Mouse (Mus musculus): ENCODE data around the gene Dpm3. TPM values are rescaled to one million over a fixed set of nuclear protein-coding genes. Genes with fewer than 3 reads are reported as not detected.

Dpm3 gene
- polyA plus RNA-seq, 1 experiment: 222 TPM

GRCm38 (mm10) chr3:89304440-89304839, 45.3 kb downstream of the Dpm3 start:
- Histone ChIP-seq H3K36me3 (ENCODE audit: control insufficient read depth, insufficient read depth) (no peaks in the 10 kb centered on the region), H3K79me2 (ENCODE audit: control insufficient read depth, insufficient read depth) (no peaks in the 10 kb centered on the region), H3ac (ENCODE audit: control insufficient read depth, insufficient read length) (no peak overlapping the region), H3K4me3 (no peak overlapping the region), H3K27me3 (ENCODE audit: control insufficient read depth, insufficient read depth, insufficient read length) (peaks cover 3% of the 10 kb centered on the region), H3K4me2 (ENCODE audit: low read depth) (no peak overlapping the region)
- no peak for TF ChIP-seq TCF12 (IDR thresholded peaks at IDR 0.05; ENCODE audit: insufficient read depth, poor library complexity, severe bottlenecking)
- no peak for TF ChIP-seq TCF3 (IDR thresholded peaks at IDR 0.05; ENCODE audit: insufficient read length, low read depth)
- no peak for TF ChIP-seq MYOD1 (IDR thresholded peaks at IDR 0.05; ENCODE audit: control insufficient read depth in 1 of 3, insufficient read length in 2 of 3, low read depth in 2 of 3)
- no peak for TF ChIP-seq SRF (IDR thresholded peaks at IDR 0.05; ENCODE audit: control insufficient read depth, insufficient read length, low read depth)
- TF ChIP-seq CEBPB (IDR thresholded peaks at IDR 0.05; ENCODE audit: insufficient read depth, poor library complexity, severe bottlenecking): no peak
- no peak for TF ChIP-seq POLR2AphosphoS2 (IDR thresholded peaks at IDR 0.05; ENCODE audit: insufficient read length, low read depth)
- no peak for TF ChIP-seq POLR2A (IDR thresholded peaks at IDR 0.05; ENCODE audit: insufficient read length, low read depth)
- no peak for TF ChIP-seq REST (IDR thresholded peaks at IDR 0.05; ENCODE audit: insufficient read depth, insufficient read length)
- no peak for TF ChIP-seq MAX (IDR thresholded peaks at IDR 0.05; ENCODE audit: low read depth)
- no peak for TF ChIP-seq E2F4 (IDR thresholded peaks at IDR 0.05; ENCODE audit: insufficient read depth)
- no peak for TF ChIP-seq USF1 (IDR thresholded peaks at IDR 0.05; ENCODE audit: low read depth)
- TF ChIP-seq MYOG (IDR thresholded peaks at IDR 0.05; ENCODE audit: control insufficient read depth in 1 of 3, insufficient read depth in 1 of 3, insufficient read length in 2 of 3, low read depth in 2 of 3): no peak

- TF ChIP-seq SRF (IDR thresholded peaks at IDR 0.05; ENCODE audit: control insufficient read depth, insufficient read length, low read depth) (no peak), TCF3 (IDR thresholded peaks at IDR 0.05; ENCODE audit: insufficient read length, low read depth) (no peak), POLR2AphosphoS2 (IDR thresholded peaks at IDR 0.05; ENCODE audit: insufficient read length, low read depth) (no peak)
- H3K4me3 ChIP-seq: no peak overlapping the region
- H3K79me2 ChIP-seq (ENCODE audit: control insufficient read depth, insufficient read depth): no peaks in the 10 kb centered on the region
- H3K4me2 ChIP-seq (ENCODE audit: low read depth): no peak overlapping the region
- no peaks in the 10 kb centered on the region for H3K36me3 ChIP-seq (ENCODE audit: control insufficient read depth, insufficient read depth)
- H3ac ChIP-seq (ENCODE audit: control insufficient read depth, insufficient read length): no peak overlapping the region
- peaks cover 3% of the 10 kb centered on the region for H3K27me3 ChIP-seq (ENCODE audit: control insufficient read depth, insufficient read depth, insufficient read length)
These were observed 45.9 kb downstream of the Dpm3 start for GRCm38 (mm10) chr3:89305105-89305504.

GRCm38 (mm10) chr3:89305551-89306325, 46.6 kb downstream of the Dpm3 start:
- TF ChIP-seq E2F4 (IDR thresholded peaks at IDR 0.05; ENCODE audit: insufficient read depth) (no peak), POLR2AphosphoS2 (IDR thresholded peaks at IDR 0.05; ENCODE audit: insufficient read length, low read depth) (no peak)

DNA sequence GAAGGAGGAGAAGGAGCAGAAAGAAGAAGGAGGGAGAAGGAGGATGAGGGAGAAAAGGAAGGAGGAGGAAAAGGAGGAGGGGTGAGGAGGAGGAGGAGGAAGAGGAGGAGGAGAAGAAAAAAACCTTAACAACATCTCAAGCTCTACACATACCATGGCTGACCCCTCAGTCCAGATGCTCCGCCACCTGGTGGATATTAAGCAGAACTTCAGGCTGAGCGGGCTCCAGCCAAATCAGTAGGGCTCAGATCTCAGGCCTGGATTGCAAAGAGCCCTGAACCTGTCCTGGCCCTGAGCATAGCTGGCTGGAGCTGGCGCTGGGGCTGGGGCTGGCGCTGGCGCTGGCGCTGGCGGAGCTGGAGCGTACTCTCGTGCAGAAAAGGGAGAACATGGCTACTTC, 48.9 kb downstream of the Dpm3 start:
- Histone ChIP-seq H3K4me2 (ENCODE audit: low read depth) (no peak overlapping the region), H3K79me2 (ENCODE audit: control insufficient read depth, insufficient read depth) (no peaks in the 10 kb centered on the region), H3K27me3 (ENCODE audit: control insufficient read depth, insufficient read depth, insufficient read length) (peaks cover 3% of the 10 kb centered on the region), H3K4me3 (no peak overlapping the region), H3K36me3 (ENCODE audit: control insufficient read depth, insufficient read depth) (no peaks in the 10 kb centered on the region), H3ac (ENCODE audit: control insufficient read depth, insufficient read length) (no peak overlapping the region)
- TF ChIP-seq MAX (IDR thresholded peaks at IDR 0.05; ENCODE audit: low read depth) (no peak), SRF (IDR thresholded peaks at IDR 0.05; ENCODE audit: control insufficient read depth, insufficient read length, low read depth) (no peak), POLR2AphosphoS2 (IDR thresholded peaks at IDR 0.05; ENCODE audit: insufficient read length, low read depth) (no peak), CEBPB (IDR thresholded peaks at IDR 0.05; ENCODE audit: insufficient read depth, poor library complexity, severe bottlenecking) (no peak), POLR2A (IDR thresholded peaks at IDR 0.05; ENCODE audit: insufficient read length, low read depth) (no peak), TCF3 (IDR thresholded peaks at IDR 0.05; ENCODE audit: insufficient read length, low read depth) (no peak), E2F4 (IDR thresholded peaks at IDR 0.05; ENCODE audit: insufficient read depth) (no peak), MYOG (IDR thresholded peaks at IDR 0.05; ENCODE audit: control insufficient read depth in 1 of 3, insufficient read depth in 1 of 3, insufficient read length in 2 of 3, low read depth in 2 of 3) (no peak), MYOD1 (IDR thresholded peaks at IDR 0.05; ENCODE audit: control insufficient read depth in 1 of 3, insufficient read length in 2 of 3, low read depth in 2 of 3) (no peak), TCF12 (IDR thresholded peaks at IDR 0.05; ENCODE audit: insufficient read depth, poor library complexity, severe bottlenecking) (no peak), REST (IDR thresholded peaks at IDR 0.05; ENCODE audit: insufficient read depth, insufficient read length) (no peak), USF1 (IDR thresholded peaks at IDR 0.05; ENCODE audit: low read depth) (no peak)

More at GRCm38 (mm10) chr3:89305551-89306325, 46.6 kb downstream of the Dpm3 start:
- Histone ChIP-seq H3ac (ENCODE audit: control insufficient read depth, insufficient read length) (no peak overlapping the region), H3K36me3 (ENCODE audit: control insufficient read depth, insufficient read depth) (no peaks in the 10 kb centered on the region), H3K4me2 (ENCODE audit: low read depth) (no peak overlapping the region), H3K79me2 (ENCODE audit: control insufficient read depth, insufficient read depth) (no peaks in the 10 kb centered on the region), H3K27me3 (ENCODE audit: control insufficient read depth, insufficient read depth, insufficient read length) (peaks cover 3% of the 10 kb centered on the region), H3K4me3 (no peak overlapping the region)

DNA sequence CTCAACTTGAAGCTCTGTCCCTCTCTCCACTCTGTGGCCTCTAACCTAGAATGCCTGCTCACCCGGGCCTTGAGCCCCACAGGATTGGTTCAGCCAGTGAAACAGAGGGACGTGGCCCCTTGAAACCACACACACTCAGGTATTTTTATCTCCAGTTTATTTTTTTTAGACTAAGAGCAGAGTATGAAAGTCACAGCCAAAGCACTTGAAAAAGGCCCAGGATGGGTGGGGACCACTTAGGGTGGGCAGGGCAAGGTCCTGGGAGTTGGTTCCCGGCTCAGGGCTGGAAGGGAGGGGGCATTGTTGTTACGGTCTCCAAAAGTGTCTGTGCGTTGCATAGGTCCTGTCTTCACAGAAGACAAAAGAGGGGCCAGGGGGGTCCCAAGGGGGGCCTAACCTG, 55.2 kb downstream of the Dpm3 start:
- TF ChIP-seq USF1 (IDR thresholded peaks at IDR 0.05; ENCODE audit: low read depth) (no peak), TCF12 (IDR thresholded peaks at IDR 0.05; ENCODE audit: insufficient read depth, poor library complexity, severe bottlenecking) (no peak), E2F4 (IDR thresholded peaks at IDR 0.05; ENCODE audit: insufficient read depth) (no peak), POLR2A (IDR thresholded peaks at IDR 0.05; ENCODE audit: insufficient read length, low read depth) (no peak), CEBPB (IDR thresholded peaks at IDR 0.05; ENCODE audit: insufficient read depth, poor library complexity, severe bottlenecking) (no peak), MAX (IDR thresholded peaks at IDR 0.05; ENCODE audit: low read depth) (no peak), MYOG (IDR thresholded peaks at IDR 0.05; ENCODE audit: control insufficient read depth in 1 of 3, insufficient read depth in 1 of 3, insufficient read length in 2 of 3, low read depth in 2 of 3) (no peak), TCF3 (IDR thresholded peaks at IDR 0.05; ENCODE audit: insufficient read length, low read depth) (no peak), SRF (IDR thresholded peaks at IDR 0.05; ENCODE audit: control insufficient read depth, insufficient read length, low read depth) (no peak), POLR2AphosphoS2 (IDR thresholded peaks at IDR 0.05; ENCODE audit: insufficient read length, low read depth) (no peak), REST (IDR thresholded peaks at IDR 0.05; ENCODE audit: insufficient read depth, insufficient read length) (no peak), MYOD1 (IDR thresholded peaks at IDR 0.05; ENCODE audit: control insufficient read depth in 1 of 3, insufficient read length in 2 of 3, low read depth in 2 of 3) (no peak)
- no peak overlapping the region for H3K4me3 ChIP-seq
- H3K36me3 ChIP-seq (ENCODE audit: control insufficient read depth, insufficient read depth): no peaks in the 10 kb centered on the region
- H3ac ChIP-seq (ENCODE audit: control insufficient read depth, insufficient read length): no peak overlapping the region
- peaks cover 5% of the 10 kb centered on the region for H3K27me3 ChIP-seq (ENCODE audit: control insufficient read depth, insufficient read depth, insufficient read length)
- H3K79me2 ChIP-seq (ENCODE audit: control insufficient read depth, insufficient read depth): no peaks in the 10 kb centered on the region
- no peak overlapping the region for H3K4me2 ChIP-seq (ENCODE audit: low read depth)
